8 mouse cellular contexts compared by ENCODE assay signal in the genomic region with DNA sequence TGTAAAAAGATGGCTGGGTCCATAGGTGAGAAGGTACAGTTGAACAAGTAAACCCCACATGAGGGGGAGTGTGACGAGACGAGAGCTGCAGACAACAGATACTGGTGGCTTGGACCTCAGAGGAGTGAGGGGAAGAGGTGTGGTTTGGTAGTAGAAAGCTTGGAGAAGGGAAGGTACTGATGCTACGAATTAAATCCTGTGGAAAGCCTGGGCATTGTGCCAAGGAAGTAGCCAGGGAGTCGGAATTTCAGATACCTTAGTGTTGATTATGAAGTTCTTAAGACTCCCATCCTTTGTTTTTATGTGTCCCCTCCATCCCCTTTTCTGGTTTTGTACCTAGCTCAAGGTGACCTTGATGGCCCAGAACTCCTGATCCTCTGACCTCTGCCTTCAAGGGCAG.
"Had no signal": no experiment of that assay in that cellular context is flagged by ENCODE, and none has a peak within 500 bp of the region (broad histone marks: within the 10 kb centered on the region; RNA-seq: fewer than 3 reads in every experiment).

No protein-coding gene starts in this region.

- H3K27me3 ChIP-seq: limb, embryonic 13.5 days; midbrain, embryonic 12.5 days had no signal

- H3K9ac ChIP-seq: limb, embryonic 13.5 days; liver, embryonic 14.5 days; midbrain, embryonic 12.5 days had no signal

- ATAC-seq: intestine, embryonic 16.5 days; midbrain, embryonic 16.5 days had no signal

- H3K9me3 ChIP-seq: limb, embryonic 13.5 days; midbrain, embryonic 12.5 days had no signal

- DNase-seq: lung, adult 18-20 months; retina, postnatal 1 day; thymus, postnatal 4 days had no signal

- H3K27ac ChIP-seq: limb, embryonic 13.5 days; liver, embryonic 14.5 days; midbrain, embryonic 12.5 days had no signal

- H3K4me1 ChIP-seq: midbrain, embryonic 12.5 days had no signal

- H3K4me3 ChIP-seq: limb, embryonic 13.5 days; midbrain, embryonic 12.5 days had no signal

- H3K4me2 ChIP-seq: limb, embryonic 13.5 days; midbrain, embryonic 12.5 days had no signal
